Mouse (Mus musculus): ENCODE results near the gene Unc50.
A peak's percentile ranks its signal among the peaks of the same experiment; 100 is the strongest.

The Unc50 gene

DNA sequence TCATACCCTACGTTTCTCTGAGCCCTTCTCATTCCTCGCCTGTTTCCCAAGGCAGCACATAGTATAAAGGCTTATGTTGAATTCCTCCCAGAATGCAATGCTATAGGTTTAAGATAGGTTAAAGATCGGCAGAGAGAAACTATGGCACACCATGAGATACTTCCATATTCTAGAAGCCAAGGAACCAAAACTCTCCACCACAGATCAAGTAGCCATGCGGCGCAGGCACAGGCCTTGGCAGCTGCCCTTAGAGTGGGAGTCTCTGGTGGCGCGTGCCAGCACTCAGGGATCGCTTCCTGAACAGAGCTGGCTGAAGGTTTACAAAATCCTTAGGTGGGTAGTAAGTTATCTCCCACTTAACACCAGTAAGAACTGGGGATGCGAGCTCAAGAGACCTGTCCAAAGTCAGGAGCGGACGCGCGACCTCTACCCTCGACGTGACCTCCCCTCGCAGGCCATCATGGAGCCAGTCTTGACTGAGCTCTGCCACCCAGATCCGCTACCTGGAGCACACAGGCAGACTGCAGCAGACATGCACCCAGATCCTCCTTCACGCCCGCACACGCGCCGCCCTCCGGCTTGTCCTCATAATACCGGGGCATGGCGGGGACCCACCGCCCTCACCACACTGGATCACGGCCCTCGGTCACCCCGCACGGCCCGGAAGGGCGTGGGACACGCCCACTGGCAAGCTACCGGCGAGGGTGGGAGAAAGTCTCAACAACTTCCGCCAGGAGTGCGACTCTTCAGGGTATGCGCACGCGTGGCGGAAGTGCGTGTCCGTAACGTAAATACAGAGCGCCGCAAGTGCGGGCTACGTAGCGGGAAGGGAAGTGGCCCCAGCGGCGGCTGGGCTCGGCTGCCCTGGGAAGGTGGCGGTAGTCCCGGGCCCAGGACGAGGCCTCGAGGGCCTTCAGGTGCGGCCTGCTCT, at the start of gene Unc50, which contains the start of gene Coa5:
Gene Unc50 (plus strand): TSS at position 774 of the 931 bp plus-strand sequence.
Gene Coa5 (minus strand): TSS at position 738 of the 931 bp plus-strand sequence.
- DNase-seq: peak; percentile 95 to 97

DNA sequence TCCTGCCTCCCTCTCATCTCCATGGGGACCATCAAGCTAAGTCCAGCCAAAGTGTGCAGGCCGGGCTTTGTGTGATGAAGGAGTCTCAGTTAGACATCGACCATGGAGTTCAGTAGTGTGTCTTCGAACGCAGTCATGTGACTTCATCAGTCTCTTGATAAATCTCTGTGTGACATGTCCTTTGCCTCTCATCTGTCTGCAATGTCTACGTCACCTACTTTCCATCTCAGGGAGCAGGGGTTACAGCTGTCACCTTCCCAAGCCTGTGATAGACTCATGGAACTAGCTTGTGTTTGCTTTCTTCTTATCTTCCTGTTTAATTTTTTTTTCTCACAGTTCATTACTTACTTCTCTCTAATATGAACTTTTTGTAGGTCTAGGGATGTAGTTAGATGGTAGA, 49.0 kb upstream of the Unc50 start:
- DNase-seq: no peak

DNA sequence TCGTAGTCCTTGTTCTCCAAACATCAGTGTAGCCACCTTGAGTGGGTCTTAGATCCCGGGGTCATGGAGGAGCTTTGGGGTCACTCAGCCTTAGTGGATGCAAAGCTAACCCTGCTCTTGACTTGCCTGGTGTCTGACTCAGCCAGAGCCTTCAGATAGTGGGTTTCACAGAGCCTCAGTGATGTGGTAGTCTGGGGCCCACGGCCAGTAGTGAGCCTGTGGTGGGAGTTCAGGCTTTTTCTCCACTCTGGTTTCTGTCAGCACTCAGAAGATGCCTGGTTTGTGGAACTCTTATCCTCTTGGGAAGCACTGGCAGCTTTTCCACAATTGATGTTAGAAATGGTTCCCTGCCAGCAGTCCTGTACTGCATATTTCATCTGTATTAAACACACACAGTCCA, 45.6 kb upstream of the Unc50 start:
- no peak for DNase-seq

DNA sequence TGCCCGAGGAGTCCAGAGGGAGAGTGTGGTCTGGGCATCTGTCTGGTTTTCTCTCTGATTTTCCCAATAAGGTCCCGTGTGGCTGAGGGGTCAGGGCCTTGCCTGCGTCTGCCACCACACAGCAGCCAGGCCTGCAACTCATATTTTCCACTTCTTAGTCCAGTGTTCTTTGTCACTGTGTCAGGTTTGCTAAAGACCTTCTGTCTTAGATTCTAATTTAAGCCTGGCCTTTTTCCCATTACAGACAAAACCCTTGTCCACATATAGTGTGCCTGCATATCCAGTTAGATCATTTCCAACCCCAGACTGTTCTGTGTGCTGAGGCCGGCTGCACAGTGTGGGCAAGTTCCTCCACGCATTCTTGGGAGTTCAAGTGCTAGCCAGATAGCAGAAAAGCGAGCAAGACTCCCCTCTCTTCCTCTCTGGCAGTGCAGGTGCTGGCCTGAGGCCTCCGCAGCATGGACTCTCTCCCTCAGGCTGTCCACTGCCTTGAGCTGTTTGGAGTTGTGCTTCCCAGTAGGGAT, 43.4 kb upstream of the Unc50 start:
- DNase-seq: no peak

DNA sequence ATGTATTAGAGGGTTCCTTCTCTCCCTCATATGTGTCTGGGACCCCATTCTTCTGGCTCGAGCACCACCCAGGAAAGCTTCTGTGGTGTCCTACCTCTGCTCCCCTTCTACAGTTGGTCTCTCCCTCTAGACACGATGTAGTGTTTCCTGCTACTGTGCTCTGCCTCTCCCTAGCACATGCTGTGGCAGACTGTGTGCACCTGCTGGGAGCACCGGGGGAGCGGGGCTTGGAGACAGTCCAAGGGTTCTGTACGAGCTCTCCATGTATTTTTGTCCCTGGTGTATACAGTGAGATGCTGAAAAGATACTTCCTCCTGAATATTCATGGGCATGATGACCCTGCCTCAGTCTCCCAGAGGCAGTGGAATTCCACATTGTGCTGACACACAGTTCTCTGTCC, 36.8 kb upstream of the Unc50 start:
- no peak for DNase-seq

DNA sequence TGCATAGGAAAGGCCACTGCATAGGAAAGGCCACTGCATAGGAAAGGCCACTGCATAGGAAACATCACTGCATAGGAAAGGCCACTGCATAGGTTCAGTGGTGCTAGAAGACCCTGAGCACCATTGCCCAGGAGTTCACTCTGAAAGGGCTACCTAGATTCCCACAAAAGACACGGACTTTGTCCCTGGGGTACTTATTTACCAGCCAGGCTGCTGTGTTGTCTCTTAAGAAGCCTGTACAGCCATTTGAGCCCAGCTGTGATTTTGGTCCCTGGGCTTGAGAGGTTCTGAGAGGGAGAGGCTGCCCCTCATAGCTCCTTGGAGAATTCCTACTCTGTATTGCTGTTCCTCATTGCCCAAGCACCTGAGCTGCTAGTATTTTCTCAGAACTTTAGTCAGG, 33.5 kb upstream of the Unc50 start:
- no peak for DNase-seq

DNA sequence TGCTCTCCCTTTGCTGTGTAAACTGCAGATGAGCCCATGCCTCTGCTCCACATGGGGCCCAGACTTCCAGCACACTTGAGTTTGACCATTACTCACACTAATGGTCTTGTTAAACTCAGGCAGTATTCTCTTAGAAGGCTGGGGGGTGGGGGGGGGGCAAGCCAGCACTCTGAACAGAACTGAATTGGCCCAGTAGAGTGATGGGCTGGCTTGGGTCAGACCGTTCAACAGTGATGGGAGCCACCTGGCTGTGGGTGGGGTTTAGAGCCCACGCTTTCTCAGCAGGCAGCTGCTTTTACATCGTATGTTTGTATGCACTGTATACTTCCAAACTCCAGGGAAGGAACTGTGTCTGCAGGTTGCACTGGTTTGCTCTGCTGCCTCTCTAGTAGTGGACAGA, 31.0 kb upstream of the Unc50 start:
- DNase-seq: no peak

DNA sequence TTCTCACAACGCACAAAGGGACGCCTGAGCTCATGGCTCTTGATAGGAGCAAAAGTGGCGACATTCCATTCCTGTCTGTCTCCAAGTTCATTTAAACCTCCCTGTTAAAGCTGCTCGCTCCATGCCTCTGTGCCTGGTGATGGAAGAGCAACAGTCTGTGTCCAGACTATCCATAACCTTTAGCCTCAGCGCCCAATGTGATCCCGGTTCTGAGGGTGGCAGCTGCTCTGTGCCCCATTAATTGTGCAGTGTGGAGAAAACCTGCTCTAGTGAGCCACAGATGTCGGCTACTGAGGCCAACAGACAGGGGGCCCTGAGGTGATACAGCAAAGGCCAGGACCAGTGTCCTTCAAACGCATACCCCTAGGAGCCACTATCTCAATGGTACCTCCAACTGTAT, 30.2 kb upstream of the Unc50 start:
- DNase-seq: no peak

DNA sequence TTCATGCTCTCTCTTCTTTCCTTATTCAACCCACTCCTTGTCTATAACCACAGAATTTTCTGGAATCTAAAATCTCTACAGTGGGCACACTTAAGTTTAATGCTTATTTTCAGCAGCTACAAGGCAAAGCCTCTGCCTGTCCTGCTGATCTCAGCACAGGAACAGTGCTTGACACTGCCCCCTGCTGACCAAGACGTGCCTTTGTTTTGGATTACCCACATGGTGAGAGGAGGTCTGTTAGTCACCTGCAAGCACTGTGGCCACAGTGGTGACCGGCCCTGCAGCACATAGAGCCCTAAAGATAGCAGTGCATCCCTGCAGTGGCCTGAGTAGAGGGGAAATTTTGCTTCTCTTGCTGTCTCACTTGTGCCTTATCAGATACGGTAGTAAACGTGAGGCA, 28.3 kb upstream of the Unc50 start:
- DNase-seq: peak; percentile 85

DNA sequence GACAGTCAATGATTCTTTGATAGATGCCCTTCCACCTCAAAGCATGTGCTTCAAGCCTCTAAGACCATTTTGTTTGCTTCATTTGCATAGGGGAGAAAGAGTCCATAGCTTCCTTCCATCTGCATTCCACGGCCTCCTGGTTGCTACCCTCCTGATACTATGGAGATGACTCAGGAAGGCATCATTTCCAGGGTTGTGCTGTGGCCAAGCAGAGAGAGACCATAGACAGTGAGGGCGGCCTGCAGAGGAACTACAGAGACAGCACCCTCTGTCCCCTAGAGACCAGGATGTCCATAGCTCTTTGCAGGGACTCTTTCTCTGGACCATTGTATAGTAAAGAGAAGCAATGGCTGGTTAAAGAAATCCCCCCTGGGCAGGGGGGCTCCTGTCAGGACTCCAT, 24.8 kb upstream of the Unc50 start:
- no peak for DNase-seq

DNA sequence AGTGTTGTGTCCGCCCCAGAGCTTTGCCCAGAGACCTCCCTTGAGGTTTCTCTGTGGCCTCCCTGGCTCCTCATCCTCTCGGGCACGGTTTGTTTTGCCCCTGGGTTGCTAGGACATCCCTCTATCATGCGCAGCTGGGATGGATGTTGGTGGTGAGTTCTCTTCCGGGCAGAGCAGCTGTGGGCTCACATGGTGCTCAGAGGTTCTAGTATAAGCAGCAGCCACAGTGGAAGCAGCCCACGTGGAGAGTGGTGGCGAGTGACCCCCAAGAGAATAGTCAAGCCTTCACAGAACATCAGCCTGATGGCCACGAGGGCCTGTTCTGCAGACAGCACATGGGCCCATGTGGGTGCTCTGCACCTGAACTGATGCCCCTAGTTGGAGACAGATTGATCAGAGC, 22.7 kb upstream of the Unc50 start:
- no peak for DNase-seq

DNA sequence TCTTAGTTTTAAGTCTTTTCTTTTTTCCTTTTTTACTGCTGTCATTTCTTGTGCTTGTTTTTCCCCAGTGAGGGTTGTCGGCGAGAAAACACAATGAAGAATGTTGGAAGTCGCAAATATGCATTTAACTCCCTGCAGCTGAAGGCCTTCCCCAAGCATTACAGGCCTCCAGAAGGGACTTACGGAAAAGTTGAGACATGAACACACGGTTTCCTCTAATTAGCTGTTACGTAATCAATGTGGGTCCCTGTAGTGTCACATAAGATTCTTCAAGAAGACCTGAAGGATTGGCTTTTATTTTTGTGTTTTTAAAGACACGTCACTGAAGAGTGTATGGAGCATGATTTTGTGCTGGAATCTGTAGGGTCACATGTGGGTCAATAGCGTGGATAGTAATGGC, 21.9 kb upstream of the Unc50 start:
- no peak for DNase-seq

DNA sequence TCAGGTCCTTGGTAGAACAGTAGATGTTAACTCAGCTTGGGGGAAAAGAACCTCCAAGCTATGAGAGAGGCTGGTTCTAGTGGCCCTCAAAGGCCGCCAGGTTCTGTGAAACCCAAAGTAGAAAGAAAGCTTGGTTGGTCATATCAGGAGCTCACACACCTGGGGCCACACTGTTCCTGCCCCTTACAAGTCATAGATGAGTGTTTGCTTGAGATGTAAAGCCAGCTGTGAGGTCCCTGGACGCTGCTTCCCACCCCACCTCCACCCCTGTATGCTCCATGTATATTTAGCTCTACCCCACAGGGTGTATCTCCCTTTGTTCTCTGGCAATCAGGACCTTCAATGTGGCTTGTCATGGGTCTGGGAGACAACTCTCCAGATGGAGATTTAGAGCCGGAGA, 21.3 kb upstream of the Unc50 start:
- no peak for DNase-seq

DNA sequence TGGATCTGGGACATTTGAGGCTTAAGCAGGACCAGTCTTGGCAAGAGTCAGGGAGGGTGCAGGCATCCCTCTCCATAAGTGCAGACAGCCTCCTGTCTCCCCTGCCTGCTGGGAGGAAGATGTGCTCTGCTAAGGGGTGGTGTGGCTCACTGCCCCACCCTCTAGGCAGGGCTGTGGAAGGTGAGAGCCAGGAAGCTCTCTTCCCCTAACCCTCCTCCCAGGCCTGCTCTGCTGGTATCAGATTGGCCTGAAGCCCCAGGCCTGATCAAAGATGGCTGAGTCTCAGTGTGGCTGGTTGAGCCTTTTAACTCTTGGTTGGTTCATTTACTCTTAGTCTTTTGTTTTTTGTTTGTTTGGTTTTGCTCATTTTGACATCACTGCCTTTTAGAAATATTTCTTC, 20.3 kb upstream of the Unc50 start:
- no peak for DNase-seq

DNA sequence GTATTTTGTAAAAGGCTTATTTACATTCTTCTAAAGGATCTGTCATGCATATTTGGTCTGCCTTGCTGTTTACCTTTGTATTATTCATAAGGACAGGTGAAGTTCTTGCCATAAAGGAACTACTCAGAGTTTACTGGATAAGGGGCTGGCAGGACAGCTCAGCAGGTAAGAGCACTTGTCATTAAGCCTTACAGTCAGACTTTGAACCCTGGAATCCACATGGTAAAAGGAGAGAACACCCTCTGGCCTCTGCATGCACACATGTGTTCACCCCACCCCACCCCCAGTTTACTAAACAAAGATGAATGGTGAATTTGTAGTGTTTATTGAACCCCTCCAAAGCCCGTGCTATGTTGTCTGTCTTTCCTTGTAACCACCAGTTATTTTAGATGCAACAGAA, 14.5 kb upstream of the Unc50 start:
- DNase-seq: no peak

DNA sequence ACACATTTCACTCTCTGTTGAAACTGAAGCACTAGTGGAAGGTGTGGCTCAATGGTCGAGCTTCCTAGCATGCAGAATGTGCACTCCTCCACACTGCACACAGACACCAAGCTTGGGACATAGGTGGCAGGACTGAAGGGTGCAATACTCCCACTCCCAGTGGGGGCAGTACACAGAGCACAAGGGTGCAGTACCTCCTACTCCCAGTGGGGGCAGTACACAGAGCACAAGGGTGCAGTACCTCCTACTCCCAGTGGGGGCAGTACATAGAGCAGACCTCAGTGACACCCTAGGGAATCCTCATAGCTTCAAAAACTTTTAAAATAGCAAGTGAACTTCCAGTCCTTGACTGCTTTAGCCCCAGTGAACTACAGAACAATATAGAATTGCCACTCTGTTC, 10.5 kb upstream of the Unc50 start:
- peak; percentile 67 to 90 for DNase-seq

DNA sequence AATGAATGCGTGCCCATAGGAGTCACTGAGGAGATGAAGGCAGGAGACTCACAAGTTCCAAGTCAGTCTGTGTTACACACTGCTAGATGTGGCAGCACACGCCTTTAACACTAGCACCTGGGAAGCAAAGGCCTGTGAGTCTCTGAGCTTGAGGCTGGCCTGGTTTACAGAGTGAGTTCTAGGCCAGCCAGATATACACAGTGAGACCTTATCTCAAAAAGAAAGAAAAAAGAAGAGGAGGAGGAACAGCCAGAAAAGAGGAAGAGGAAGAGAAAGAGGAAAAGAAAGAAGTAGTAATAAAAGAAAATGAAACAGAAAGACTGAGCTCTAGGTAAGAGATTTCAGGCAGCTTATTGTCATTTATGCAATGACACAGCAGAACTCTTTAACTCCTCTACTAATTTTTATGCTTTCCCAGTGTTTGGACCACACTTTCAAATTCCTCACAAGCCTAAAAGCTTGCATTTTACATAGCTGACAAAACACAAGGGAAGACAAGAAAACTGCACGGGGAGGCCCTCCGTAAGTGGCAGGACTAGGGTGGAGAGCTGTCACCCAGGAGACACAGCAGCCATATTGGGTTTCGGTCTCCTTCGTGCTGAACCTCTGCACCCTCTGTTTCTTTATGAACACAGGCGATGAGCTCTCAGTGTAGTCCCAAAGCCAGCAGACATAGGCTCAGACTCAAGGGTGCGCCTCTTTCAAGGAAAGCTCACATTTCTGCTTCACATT, 2.6 kb upstream of the Unc50 start:
- DNase-seq: no peak

DNA sequence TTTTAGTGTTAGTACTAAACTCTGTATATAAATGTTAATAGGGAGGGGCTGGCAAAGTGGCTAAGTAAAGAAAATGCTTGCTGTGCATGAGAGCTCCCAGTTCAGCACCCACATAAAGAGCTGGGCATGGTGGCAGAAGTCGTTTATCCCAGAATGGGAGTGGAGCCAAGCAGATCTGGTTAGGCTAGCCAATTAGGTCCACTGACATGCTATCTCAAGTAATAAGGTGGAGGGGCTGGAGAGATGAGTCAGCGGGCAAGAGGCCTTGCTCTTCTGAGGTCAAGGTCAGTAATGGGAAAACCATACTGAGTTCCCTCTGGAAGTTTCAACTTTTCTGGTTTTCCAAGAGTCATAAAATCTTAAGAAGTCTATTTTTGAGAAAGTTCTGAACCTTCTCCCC, 1.0 kb upstream of the Unc50 start:
- DNase-seq: peak; percentile 34 to 41

DNA sequence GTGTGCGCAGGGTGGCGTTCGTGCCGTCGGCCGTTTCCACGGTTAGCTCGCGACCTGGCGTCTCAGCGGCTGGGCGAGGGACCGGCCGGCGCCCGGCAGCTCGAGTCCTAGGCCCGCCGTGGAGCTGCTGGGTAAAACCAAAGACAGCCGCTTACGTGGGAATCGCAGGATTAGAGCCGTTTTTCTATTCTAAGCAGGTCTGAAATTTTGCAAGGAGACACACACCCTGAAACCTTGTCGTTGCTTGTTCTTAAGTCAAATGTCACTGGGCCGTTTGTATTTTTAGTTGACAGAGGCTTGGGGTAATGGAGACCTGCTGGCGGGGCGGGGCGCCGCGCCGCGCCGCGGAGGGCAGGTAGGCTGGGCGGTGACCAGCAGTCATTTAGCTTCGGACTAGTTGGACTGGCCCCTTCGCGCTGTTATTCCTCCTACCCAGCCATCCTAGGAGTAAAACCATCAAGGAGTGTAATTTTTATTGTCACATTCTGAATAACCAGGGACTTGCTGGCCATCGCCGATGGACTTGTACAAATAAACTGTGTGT, 430 bp downstream of the Unc50 start:
- no peak for DNase-seq

DNA sequence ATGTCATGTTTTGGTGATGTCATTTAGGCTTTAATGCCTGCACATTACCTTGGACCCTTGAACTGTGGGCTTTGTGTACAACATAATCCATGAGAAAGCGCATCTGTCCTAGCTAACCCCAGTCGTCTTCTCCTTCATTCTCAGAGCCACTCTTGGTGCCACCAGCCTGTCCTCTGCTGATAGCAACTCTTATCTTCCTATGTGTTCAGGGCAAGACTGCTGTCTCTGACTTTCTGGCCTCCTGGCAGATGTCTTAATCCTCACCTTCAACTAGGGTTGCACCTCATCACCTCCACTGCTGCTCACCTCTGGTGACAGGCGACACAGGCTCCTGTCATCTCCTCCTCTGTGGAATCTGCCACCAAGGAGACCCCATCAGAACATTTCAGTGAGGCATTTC, 6.5 kb downstream of the Unc50 start:
- DNase-seq: no peak

DNA sequence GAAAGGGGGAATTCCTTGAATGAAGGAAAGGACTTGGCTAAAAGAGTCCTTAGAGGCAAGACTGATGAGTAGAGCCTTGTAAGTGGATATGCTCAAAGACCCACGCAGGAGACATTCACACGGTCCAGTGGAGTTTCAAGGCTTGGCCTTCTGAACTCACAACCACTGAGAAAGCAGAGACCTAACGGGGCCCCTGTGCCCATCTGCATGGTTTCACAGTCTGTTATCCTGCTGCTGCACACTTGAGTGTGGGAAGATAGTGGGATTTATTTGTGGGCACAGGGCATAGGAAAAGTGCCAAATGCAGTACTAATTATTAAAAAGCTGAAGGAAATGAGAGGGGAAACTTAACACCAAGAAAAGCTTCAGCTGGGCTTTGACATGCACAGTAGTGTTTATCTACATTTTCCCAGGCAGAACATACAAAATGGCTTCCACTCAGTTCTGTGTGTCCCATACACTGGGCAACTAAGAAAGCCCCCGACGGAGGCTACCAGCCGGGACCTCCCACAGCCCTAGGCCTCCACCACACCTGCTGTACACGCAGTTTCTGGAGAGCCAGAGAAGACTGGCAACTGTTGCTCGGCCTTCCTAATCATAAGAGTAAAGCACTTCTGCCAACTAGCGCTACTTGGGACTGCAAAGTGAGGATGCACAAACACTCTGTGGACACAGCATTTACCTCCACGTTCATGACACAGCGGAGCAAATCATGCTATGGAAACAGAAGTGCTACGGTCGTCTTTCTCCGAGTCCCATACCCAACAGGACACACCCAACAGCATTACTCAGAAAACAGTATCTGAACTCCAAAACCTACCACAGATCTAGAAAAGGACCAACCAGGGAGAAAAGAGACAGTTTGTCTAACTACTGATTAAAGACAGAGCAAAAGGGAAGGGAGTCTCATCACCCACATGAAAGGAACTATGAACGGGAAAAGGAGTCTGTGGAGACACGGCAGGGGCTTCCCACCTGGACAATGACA, 13.2 kb downstream of the Unc50 start:
- DNase-seq: no peak

DNA sequence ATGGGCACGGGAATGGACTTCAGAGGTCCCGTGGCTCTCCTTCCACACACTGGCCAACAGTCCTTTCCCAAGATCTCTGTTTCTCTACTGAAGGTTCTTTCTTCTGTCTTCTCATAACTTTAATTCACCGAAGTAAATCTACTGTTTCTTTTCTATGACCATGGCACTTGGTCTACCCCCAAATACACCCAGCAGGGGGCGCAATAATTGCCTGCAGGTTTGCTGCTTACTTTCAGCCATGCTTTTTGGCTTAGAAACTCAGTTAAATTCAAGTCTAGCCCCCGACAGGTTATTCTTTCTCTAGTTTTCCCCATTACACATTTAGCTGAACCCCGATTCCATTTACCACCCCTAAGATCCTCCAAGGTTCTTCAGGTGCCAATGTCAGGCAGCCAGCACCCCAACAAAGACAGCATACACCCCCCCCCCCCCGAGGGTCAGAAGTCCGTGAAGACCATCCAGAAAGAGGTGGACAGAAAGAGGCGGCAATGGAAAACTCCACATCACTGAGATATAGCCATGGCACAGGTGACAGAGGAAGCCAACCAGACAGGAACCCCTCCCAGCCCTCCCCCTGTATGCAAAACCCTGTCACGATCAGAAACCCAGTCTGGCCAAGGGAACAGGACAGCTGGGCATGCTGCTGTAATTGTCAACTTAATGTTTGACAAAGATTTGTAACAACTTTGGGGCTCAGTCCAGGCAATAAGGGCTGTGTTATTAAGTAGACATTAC, 18.6 kb downstream of the Unc50 start:
- peak; percentile 80 to 85 for DNase-seq
